Mouse (Mus musculus): ENCODE results near the gene Spry1. TPM values are rescaled to one million over a fixed set of nuclear protein-coding genes. Genes with fewer than 3 reads are reported as not detected.
A peak's percentile ranks its signal among the peaks of the same experiment; 100 is the strongest.

Gene Spry1
- polyA plus RNA-seq, 1 experiment from 2014 or later, result 8.1 TPM

DNA sequence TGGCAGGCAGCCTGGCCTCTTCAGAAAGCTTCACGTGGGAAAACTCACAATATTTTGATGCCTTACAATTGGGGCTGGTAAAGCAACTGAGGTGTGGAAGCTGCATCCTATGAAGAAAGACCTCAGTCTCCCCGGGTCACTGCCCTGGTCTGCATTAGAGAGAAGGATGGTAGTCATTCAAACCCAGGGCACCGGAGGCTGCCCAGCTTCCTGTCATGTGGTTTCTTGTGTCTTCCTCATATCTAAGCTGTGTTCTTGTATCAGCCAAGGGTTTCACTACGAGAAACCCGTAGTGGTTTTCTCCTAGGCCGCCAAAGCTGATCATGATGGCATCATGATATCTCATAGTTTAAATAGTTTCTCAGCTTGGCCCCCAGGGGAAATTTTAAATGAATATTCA lies 5.3 kb downstream of the Spry1 start:
- H3K9me3 ChIP-seq, result no peaks in the 10 kb centered on the region
- H3K36me3 ChIP-seq, result peaks cover 21% of the 10 kb centered on the region
- H3K4me1 ChIP-seq, result peaks cover 14% of the 10 kb centered on the region
- H3K4me3 ChIP-seq, result no peak overlapping the region
- H3K27me3 ChIP-seq (ENCODE audit: insufficient read depth, poor library complexity, severe bottlenecking), result peaks cover 16% of the 10 kb centered on the region; the same call in 1 of the 2 replicates
- H3K27ac ChIP-seq, result no peak overlapping the region
- 81% methylated on average over 6 of the region's 6 CpGs for whole genome bisulfite sequencing
- no peak for DNase-seq (ENCODE audit: low spot score)

DNA sequence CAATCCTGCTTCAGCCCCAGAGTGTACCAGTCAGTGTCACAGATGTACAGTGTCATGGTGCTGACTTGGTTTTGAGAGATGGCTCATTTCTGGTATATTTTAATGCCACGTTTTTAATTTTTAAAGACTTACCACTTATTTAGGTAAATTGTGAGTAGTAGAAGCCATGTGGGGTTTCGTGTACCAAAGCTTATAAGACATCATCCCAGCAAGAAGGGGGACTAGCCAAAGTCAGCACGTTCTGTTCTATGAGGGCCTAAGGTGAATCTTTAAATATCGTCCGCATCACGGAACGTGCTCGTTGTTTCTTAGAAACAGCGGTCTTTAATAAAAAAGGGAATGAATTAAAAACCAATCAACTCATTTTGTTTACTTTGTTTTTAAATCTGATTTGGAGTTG lies 6.5 kb downstream of the Spry1 start:
- Histone ChIP-seq H3K4me3 (no peak overlapping the region), H3K36me3 (peaks cover 21% of the 10 kb centered on the region), H3K27ac (no peak overlapping the region), H3K9me3 (no peaks in the 10 kb centered on the region), H3K4me1 (peaks cover 14% of the 10 kb centered on the region), H3K27me3 (ENCODE audit: insufficient read depth, poor library complexity, severe bottlenecking) (peaks cover 16% of the 10 kb centered on the region; the same call in 1 of the 2 replicates)
- DNase-seq (ENCODE audit: low spot score), result no peak
- 91% methylated on average over 9 of the region's 9 CpGs for WGBS

DNA sequence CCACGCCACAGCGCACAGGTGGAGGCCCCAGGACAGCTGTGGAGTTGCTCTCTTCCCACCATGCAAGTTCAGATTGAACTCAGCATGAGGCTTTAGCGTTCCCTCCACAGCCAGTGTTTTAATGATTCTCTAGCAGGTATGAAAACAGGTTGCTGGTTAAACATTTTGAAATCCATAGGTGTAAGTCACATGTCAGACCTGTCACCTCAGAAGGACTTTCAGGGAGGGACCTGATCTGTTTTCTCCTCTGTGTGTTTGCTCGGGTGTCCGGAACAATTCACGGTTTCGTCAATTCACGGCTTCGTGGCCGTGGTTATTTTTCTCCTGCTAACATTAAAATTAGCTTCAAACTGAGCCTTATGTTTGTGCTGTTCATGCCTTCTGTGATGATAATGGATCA lies 7.5 kb downstream of the Spry1 start:
- H3K9me3 ChIP-seq, result no peaks in the 10 kb centered on the region
- H3K36me3 ChIP-seq, result peaks cover 21% of the 10 kb centered on the region
- no peak overlapping the region for H3K4me3 ChIP-seq
- no peak overlapping the region for H3K27ac ChIP-seq
- 87% methylated on average over 10 of the region's 10 CpGs for WGBS
- H3K27me3 ChIP-seq (ENCODE audit: insufficient read depth, poor library complexity, severe bottlenecking), result peaks cover 17% of the 10 kb centered on the region; the same call in 1 of the 2 replicates
- no peak for DNase-seq (ENCODE audit: low spot score)
- peaks cover 14% of the 10 kb centered on the region for H3K4me1 ChIP-seq

DNA sequence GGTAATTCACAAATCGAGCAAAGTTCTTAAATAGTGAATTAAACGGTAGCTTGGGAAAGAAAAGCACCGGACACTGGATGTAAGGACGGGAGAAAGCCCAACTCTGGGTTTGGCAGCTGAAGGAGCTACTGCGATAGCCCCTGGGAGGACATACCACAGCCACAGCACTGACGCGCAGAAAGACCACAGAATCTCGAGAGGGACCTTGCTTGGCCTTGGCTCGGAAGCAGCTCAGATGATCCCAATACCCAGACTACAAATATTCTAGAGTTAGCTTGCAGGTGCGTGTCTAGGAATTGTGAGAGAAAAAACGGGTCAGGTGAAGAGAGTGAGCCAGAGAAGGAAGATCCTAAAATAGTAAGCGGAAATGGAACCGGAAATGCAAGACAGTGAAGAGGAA lies 8.5 kb downstream of the Spry1 start:
- Histone ChIP-seq H3K27ac (no peak overlapping the region), H3K4me1 (peaks cover 6% of the 10 kb centered on the region), H3K36me3 (peaks cover 12% of the 10 kb centered on the region), H3K27me3 (ENCODE audit: insufficient read depth, poor library complexity, severe bottlenecking) (peaks cover 17% of the 10 kb centered on the region), H3K4me3 (no peak overlapping the region), H3K9me3 (no peaks in the 10 kb centered on the region)
- DNase-seq (ENCODE audit: low spot score), result no peak
- WGBS, result 71% methylated on average over 13 of the region's 13 CpGs

DNA sequence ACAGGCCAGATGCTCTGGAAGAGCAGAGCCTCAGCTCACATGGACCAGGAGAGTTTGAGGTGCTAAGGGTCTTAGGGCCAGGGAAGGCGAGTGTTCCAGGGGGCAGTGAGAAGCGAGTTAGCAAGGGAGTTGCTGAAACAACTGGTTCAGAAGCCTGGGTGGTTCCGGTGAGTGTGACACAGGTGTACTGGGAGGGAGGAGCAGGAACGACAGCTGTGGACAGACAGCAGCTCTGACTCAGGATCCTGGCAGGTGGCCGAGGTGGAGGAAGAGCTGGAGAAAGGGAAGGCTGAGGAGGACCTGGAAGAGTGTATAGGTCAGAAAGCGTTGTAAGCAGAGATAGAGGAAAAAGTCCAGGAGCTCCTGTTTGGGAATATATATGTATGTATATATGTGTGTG lies 9.5 kb downstream of the Spry1 start:
- peaks cover 9% of the 10 kb centered on the region for H3K4me1 ChIP-seq
- H3K36me3 ChIP-seq, result 0 out of 2 replicates have a peak, but pooled peaks cover 3% of the 10 kb centered on the region
- DNase-seq (ENCODE audit: low spot score), result no peak
- no peaks in the 10 kb centered on the region for H3K9me3 ChIP-seq
- no peak overlapping the region for H3K4me3 ChIP-seq
- no peak overlapping the region for H3K27ac ChIP-seq
- peaks cover 18% of the 10 kb centered on the region for H3K27me3 ChIP-seq (ENCODE audit: insufficient read depth, poor library complexity, severe bottlenecking)
- 70% methylated on average over 6 of the region's 6 CpGs for WGBS

DNA sequence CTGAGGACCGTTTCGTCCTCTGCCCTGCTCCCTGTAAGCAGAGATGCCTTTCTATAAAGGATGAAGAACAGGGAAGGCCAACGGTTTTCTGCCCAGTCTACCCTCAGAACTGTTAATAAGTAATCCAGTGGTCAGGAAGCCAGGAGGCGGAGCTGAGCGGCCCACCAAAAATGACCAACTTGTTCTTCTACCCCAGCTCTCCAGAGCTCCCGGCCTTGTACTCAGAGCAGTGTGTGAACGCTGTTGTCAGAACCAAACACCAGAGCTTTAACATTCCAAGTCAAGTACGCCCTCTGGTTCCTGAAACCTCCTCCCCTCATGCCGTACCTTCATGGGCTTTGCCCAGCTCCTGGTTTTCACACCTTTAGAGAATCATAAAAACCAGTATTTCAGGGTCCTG lies 12.8 kb downstream of the Spry1 start:
- DNase-seq (ENCODE audit: low spot score), result no peak
- 77% methylated on average over 9 of the region's 9 CpGs for WGBS

DNA sequence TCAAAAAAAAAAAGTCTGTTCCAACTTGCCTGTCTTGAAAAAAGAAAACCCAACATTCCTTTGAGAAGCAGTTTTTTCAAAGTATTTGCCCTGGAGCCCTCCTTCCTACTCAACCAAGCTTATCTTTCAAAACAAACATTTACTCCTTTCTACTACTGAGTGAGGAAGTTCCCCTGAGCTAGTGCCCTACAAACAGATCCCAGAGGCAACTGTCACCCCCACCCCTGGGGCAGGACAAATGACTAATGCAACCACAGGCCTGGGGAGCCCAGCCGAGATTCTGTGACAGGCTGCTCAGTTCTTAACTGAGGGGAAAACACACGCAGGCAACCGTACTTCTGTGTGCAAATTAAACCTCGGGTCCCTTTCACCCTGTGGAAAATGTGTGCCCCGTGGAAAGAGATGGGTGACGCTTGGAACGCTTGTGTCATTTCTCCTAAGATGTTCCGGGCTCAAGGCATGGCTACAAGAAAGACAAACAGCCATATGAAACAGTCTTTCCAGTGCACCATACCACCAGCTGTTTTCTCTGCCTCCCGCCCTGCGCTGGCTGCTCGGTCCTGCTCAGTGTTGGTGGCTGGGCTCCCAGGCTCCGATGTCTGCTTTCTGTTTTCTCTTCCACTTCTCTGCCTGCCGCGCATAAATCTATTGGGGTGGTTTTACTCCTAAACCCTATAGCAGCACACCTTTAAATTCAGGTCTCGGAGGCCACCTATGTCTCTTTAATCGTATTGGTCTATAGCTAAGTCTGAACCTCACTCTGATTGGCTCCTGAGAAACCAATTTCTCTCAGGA lies 14.4 kb downstream of the Spry1 start:
- H3K27me3 ChIP-seq (ENCODE audit: insufficient read depth, poor library complexity, severe bottlenecking), result peaks cover 25% of the 10 kb centered on the region
- 7% methylated on average over 16 of the region's 16 CpGs for WGBS
- no peak for DNase-seq (ENCODE audit: low spot score)
- H3K9me3 ChIP-seq, result no peaks in the 10 kb centered on the region
- H3K27ac ChIP-seq, result peak overlapping the region; percentile 42; the same call in 1 of the 2 replicates
- no peaks in the 10 kb centered on the region for H3K36me3 ChIP-seq
- peaks cover 31% of the 10 kb centered on the region for H3K4me1 ChIP-seq
- peak overlapping the region; percentile 53 for H3K4me3 ChIP-seq

More for the DNA sequence above, 12.8 kb downstream of the Spry1 start:
- Histone ChIP-seq H3K27me3 (ENCODE audit: insufficient read depth, poor library complexity, severe bottlenecking) (peaks cover 25% of the 10 kb centered on the region), H3K27ac (no peak overlapping the region), H3K4me3 (no peak overlapping the region), H3K4me1 (peaks cover 31% of the 10 kb centered on the region), H3K36me3 (no peaks in the 10 kb centered on the region), H3K9me3 (no peaks in the 10 kb centered on the region)

DNA sequence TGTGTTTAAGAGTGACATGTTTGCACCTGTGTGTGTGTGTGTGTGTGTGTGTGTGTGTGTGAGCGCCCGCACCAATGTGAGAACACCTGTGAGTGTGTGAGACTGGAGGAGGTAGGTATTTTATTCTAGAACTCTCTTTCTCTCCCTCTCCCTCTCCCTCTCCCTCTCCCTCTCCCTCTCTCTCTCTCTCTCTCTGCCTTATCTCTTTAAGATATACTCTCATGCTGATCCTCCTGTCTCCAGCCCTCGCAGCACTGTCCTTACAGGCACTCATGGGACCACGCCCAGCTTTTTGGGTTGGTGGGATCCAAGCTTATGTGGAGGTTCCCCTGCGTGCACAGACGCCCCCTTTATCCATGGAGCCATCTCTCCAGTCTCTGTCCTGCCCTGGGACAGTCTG lies 15.0 kb downstream of the Spry1 start:
- Histone ChIP-seq H3K9me3 (no peaks in the 10 kb centered on the region), H3K36me3 (no peaks in the 10 kb centered on the region), H3K4me1 (peaks cover 31% of the 10 kb centered on the region), H3K27me3 (ENCODE audit: insufficient read depth, poor library complexity, severe bottlenecking) (peaks cover 22% of the 10 kb centered on the region; the same call in 1 of the 2 replicates), H3K4me3 (peak overlapping the region; percentile 53), H3K27ac (peak overlapping the region; percentile 42; the same call in 1 of the 2 replicates)
- 42% methylated on average over 6 of the region's 6 CpGs for WGBS
- no peak for DNase-seq (ENCODE audit: low spot score)

DNA sequence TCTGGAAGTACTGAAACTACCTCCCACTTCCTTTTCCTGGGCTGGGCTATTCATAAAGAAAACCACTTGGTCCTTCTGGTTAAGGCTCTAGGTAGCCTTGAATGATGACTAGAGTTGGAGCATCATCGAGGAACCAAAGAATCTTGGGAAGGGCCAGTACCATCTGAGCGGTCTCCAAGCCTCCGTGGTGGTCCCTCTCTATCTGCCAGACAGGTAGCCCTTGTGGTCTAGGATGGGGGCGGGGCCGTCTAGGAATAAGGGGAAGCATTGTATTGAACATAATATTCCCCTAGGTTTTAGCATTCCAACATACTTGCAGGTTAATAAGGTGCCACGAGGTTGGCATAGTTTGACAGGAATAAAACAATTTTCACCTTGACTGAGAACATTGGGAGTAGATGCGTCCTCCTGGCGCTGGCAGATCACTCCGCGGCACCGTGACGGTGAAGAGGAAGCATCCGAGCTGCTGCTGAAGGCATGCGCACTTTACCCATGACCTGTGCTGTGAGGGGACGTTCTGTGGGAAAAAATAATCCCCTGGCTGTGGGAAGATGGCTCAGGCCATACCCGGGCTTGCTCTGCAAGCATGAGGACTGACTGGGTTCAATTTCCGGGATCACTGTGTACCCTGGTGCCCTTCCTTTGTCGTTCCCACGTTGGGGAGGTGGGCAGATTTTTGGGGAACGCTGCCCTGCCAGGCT lies 16.3 kb downstream of the Spry1 start:
- Histone ChIP-seq H3K4me1 (peaks cover 31% of the 10 kb centered on the region), H3K27ac (peak overlapping the region; percentile 73; the same call in 1 of the 2 replicates)

DNA sequence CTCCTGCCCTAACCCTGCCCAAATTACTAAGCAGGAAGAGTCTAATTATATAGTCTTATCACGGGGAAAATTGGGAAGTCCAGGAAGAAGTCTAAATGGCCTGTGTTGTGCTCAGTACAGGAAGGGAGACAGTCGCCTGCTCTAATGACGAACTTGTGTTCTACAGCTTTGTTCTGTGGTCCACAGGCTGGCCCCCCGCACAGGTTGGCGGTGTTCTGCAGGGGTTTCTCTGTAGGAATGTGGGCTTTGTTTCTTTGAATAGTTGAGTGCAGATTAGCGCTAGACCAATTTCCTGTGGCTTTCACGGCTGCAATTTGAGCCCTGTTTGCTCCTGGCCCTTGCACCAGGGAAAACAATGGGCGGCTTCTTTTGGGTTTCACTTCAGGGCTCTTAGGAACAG lies 17.3 kb downstream of the Spry1 start:
- no peak for DNase-seq (ENCODE audit: low spot score)
- H3K4me3 ChIP-seq, result peak overlapping the region; percentile 15; the same call in 1 of the 2 replicates
- peaks cover 31% of the 10 kb centered on the region for H3K4me1 ChIP-seq
- 1% methylated on average over 8 of the region's 8 CpGs for WGBS
- peaks cover 25% of the 10 kb centered on the region for H3K27me3 ChIP-seq (ENCODE audit: insufficient read depth, poor library complexity, severe bottlenecking)
- no peaks in the 10 kb centered on the region for H3K36me3 ChIP-seq
- 0 out of 2 replicates have a peak overlapping the region, but pooled peaks have one; percentile 53 for H3K27ac ChIP-seq
- H3K9me3 ChIP-seq, result no peaks in the 10 kb centered on the region

More for the DNA sequence above, 16.3 kb downstream of the Spry1 start:
- no peak for DNase-seq (ENCODE audit: low spot score)
- Histone ChIP-seq H3K27me3 (ENCODE audit: insufficient read depth, poor library complexity, severe bottlenecking) (peaks cover 22% of the 10 kb centered on the region; the same call in 1 of the 2 replicates), H3K4me3 (peak overlapping the region; percentile 52), H3K36me3 (no peaks in the 10 kb centered on the region), H3K9me3 (no peaks in the 10 kb centered on the region)
- 18% methylated on average over 20 of the region's 20 CpGs for WGBS

DNA sequence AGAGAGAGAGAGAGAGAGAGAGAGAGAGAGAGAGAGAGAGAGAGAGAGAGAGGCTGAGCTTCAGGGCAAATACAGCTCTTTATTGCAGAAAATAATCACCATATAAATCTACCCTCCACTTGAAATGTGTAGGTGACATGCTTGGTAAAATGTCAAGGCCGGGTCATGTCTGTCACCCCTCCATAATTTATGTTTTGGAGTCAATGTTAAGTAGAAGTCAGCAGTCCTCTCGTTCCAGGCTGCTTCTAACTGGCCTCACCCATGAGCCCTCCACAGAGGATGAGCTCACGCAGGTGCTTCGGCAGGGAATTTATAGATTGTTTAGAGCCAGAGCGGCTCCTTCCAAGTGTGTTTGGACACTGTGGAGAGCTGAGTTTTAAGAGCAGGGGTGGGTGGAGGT lies 18.4 kb downstream of the Spry1 start:
- Histone ChIP-seq H3K4me3 (no peak overlapping the region), H3K27me3 (ENCODE audit: insufficient read depth, poor library complexity, severe bottlenecking) (peaks cover 17% of the 10 kb centered on the region), H3K36me3 (no peaks in the 10 kb centered on the region), H3K27ac (no peak overlapping the region), H3K9me3 (no peaks in the 10 kb centered on the region), H3K4me1 (peaks cover 31% of the 10 kb centered on the region)
- DNase-seq (ENCODE audit: low spot score), result no peak
- 53% methylated on average over 5 of the region's 5 CpGs for WGBS

DNA sequence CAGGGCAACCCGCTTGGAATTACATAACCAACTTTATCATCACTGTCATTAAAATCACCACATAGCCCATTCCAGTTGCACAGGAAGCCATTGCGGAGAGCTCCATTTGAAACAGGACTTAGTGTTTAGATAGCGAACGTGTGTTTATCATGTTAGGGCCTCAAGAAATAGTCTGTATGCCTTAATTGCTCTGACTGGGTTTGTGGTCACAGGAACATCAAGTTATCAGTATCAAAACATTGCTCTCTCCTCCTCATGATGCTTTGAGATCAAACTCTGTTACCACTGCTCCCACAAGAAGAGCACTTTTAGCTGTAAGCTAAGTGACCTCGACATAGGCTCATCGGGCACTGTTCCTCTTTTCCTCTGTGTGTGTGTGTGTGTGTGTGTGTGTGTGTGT lies 19.9 kb downstream of the Spry1 start:
- DNase-seq (ENCODE audit: low spot score), result no peak
- Histone ChIP-seq H3K27ac (no peak overlapping the region), H3K36me3 (no peaks in the 10 kb centered on the region), H3K4me1 (peaks cover 18% of the 10 kb centered on the region), H3K27me3 (ENCODE audit: insufficient read depth, poor library complexity, severe bottlenecking) (peaks cover 20% of the 10 kb centered on the region), H3K9me3 (no peaks in the 10 kb centered on the region), H3K4me3 (no peak overlapping the region)
- 53% methylated on average over 6 of the region's 6 CpGs for WGBS

Data from heart, embryonic 10.5 days (tissue).